Mouse (Mus musculus) frontal cortex, adult 2 months (tissue): ENCODE measurements around the gene Arl4c. TPM values are rescaled to one million over a fixed set of nuclear protein-coding genes. Genes with fewer than 3 reads are reported as not detected.

Source experiments
- DNase-seq, 2 experiments: peaks; one replicate each; pipeline ENCODE4 v3.0.0; 2022; ENCODE audit warnings: low spot score in 1 of 2; ENCODE audit errors: extremely low spot score in 1 of 2
- polyA plus RNA-seq: library from polyadenylated mRNA; depleted of rRNA; stranded (reverse); fragments of >200 nt; gene quantifications from 2 replicates; pipeline ENCODE4 v1.2.3, GENCODE M21; 2012; rRNA removed

Arl4c gene
- polyA plus RNA-seq, 1 experiment, result 19.9 TPM

GRCm38 (mm10) chr1:88625190-88625589 is 76.8 kb downstream of the Arl4c start:
- DNase-seq, result no peak

GRCm38 (mm10) chr1:88624376-88624775 is 77.6 kb downstream of the Arl4c start:
- no peak for DNase-seq

- peak in 1 of 2 experiments; percentile 26 for DNase-seq
These were observed 78.4 kb downstream of the Arl4c start for GRCm38 (mm10) chr1:88623541-88624115.

Other genes starting within 250 kb of the Arl4c start
- 0.08 and 0.19 TPM in 2 replicates for gene Glrp1, start 192.2 kb downstream of the Arl4c start, polyA plus RNA-seq